Mouse (Mus musculus) forebrain, embryonic 11.5 days (tissue): ENCODE data around the gene Dapl1. TPM values are rescaled to one million over a fixed set of nuclear protein-coding genes. Genes with fewer than 3 reads are reported as not detected.

Experiments used
- ATAC-seq: fragments of 200-750 bp; cut with Nextera tagmentation; replicated peaks from 2 replicates; pipeline ENCODE4 v1.8.0; 2017; ENCODE audit warnings: moderate TSS enrichment; ENCODE audit not compliant: low FRiP score
- DNase-seq: peaks from one replicate; pipeline ENCODE4 v3.0.0-alpha.2; 2017; ENCODE audit warnings: low spot score
- H3K27ac ChIP-seq: fragments of 300-500 bp; sonication (generic); 2 replicates; pipeline ENCODE4 v1.5.1; 2014; ENCODE audit warnings: low read depth, low read length
- H3K27me3 ChIP-seq: fragments of 300-500 bp; sonication (generic); 2 replicates; pipeline ENCODE4 v1.6.1; 2014; ENCODE audit warnings: mild to moderate bottlenecking, low read length, mixed read lengths; ENCODE audit not compliant: control insufficient read depth, insufficient read depth
- H3K36me3 ChIP-seq: fragments of 300-500 bp; sonication (generic); 2 replicates; pipeline ENCODE4 v1.6.1; 2014; ENCODE audit warnings: mild to moderate bottlenecking, low read length, moderate library complexity, mixed read lengths; ENCODE audit not compliant: control insufficient read depth, insufficient read depth
- H3K4me1 ChIP-seq: fragments of 300-500 bp; sonication (generic); replicated peaks from 2 replicates; pipeline ENCODE4 v1.6.1; 2014; ENCODE audit warnings: low read length, mixed read lengths; ENCODE audit not compliant: control insufficient read depth, insufficient read depth
- H3K4me2 ChIP-seq: fragments of 300-500 bp; sonication (generic); 2 replicates; pipeline ENCODE4 v1.6.1; 2014; ENCODE audit warnings: low read depth, mild to moderate bottlenecking, low read length, moderate library complexity, mixed read lengths; ENCODE audit not compliant: severe bottlenecking
- H3K4me3 ChIP-seq: fragments of 300-500 bp; sonication (generic); 2 replicates; pipeline ENCODE4 v1.5.1; 2014; ENCODE audit warnings: low read depth, low read length
- H3K9ac ChIP-seq: fragments of 300-500 bp; sonication (generic); 2 replicates; pipeline ENCODE4 v1.6.1; 2014; ENCODE audit warnings: low read length
- H3K9me3 ChIP-seq: fragments of 300-500 bp; sonication (generic); 2 replicates; pipeline ENCODE4 v1.6.1; 2016; ENCODE audit warnings: low read length, mixed read lengths; ENCODE audit not compliant: control insufficient read depth
- WGBS: fragments of 180-500 bp; shearing (Covaris S2); extraction: QIAGEN DNeasy Blood & Tissue Kit; methylation state at CpG from one replicate; pipeline ENCODE4 v1.1.7; 2014; 5-methylcytosine and 5-hydroxymethylcytosine counted together
- polyA plus RNA-seq: library from polyadenylated mRNA; unstranded; fragments of >200 nt; fragmentation: Nextera tagmentation; extraction: Ambion mirVana; gene quantifications from 2 replicates; pipeline ENCODE4 v1.2.1, GENCODE M21; 2014

Dapl1 gene
- polyA plus RNA-seq, 1 experiment from 2014 or later, result 1.1 TPM

DNA sequence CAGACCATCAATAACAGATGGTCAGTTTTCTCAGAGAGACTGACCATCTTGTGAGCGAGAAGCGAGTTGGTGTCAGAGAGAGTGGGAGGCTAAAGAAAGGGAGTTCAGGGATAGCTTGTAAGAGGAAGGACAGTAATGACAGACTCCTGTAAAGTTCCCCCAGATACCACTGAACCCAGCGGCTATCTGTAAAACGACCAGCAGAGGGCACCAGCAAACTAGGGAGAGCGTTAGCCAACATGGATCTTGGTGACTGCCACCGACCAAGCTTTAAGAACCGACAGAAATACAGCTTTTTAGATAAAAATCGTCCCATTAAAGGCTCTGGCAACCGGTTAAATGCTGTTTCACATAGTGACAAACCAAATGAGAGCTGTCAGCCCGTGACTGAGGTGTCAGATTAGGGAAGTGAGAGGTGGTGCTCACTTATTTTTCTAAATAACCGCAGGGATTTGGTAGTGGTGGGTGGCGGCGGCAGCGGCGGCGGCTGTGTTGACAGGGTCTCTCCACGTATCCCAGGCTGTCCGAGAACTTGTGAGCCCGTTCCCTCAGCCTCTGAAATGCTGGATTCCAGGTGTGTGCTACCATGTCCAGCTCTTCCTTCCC, 37.7 kb downstream of the Dapl1 start:
- H3K9ac ChIP-seq, result peak overlapping the region; percentile 3; the same call in 1 of the 2 replicates
- H3K4me3 ChIP-seq, result peak overlapping the region; percentile 13; the same call in 1 of the 2 replicates
- WGBS, result 13% methylated on average over 19 of the region's 19 CpGs
- no peak overlapping the region for H3K27ac ChIP-seq
- no peaks in the 10 kb centered on the region; the same call in 1 of the 2 replicates for H3K4me1 ChIP-seq
- DNase-seq (peak; percentile 87), ATAC-seq (peak; percentile 76)
- H3K4me2 ChIP-seq, result peak overlapping the region; percentile 46; the same call in 1 of the 2 replicates
- H3K27me3 ChIP-seq, result no peaks in the 10 kb centered on the region
- no peaks in the 10 kb centered on the region for H3K9me3 ChIP-seq
- no peaks in the 10 kb centered on the region for H3K36me3 ChIP-seq

DNA sequence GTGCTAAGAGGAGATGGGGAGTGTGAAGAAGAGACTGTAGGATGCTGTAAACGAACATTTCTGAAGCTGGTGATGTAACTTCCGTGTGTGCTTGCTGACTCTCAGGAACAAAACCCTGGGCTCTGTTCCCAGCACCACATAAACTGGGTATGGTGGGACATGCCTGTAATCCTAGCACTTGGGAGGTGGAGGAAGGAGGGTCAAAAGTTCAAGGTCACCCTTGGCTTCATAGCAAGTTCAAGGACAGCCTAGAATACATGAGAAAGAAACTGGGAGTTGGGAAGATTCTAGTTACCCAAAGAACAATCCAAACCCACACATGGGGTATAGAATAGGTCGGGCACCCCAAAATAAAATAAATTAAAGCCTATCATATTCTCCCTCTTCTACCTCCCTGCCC, 39.1 kb downstream of the Dapl1 start:
- DNase-seq (no peak), ATAC-seq (no peak)
- Histone ChIP-seq H3K9me3 (no peaks in the 10 kb centered on the region), H3K27ac (no peak overlapping the region), H3K27me3 (no peaks in the 10 kb centered on the region), H3K4me1 (no peaks in the 10 kb centered on the region; the same call in 1 of the 2 replicates), H3K36me3 (no peaks in the 10 kb centered on the region), H3K4me3 (no peak overlapping the region), H3K9ac (no peak overlapping the region), H3K4me2 (no peak overlapping the region)
- WGBS, result 85% methylated on average over 3 of the region's 3 CpGs

DNA sequence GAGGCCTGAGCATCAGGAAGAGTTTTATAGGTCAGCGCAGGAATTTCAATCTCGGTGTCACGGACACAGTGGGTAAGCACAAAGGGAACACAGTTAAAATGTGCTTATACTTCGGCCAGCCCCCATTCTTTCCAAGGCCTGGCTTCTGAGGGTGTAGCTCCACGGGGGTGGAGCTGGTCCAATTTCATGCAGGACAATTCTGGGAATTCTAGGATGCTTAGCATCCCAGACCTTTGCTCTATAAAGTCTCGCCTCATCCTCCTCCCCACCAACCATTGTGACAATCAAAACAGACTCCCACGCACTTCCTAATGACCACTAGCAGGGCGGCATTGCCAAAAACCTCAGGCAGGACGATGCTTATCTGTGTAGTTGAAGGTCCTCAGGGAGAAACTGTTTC, 42.4 kb downstream of the Dapl1 start:
- 79% methylated on average over 9 of the region's 9 CpGs for WGBS
- H3K4me1 ChIP-seq, result peaks cover 10% of the 10 kb centered on the region; the same call in 1 of the 2 replicates

DNA sequence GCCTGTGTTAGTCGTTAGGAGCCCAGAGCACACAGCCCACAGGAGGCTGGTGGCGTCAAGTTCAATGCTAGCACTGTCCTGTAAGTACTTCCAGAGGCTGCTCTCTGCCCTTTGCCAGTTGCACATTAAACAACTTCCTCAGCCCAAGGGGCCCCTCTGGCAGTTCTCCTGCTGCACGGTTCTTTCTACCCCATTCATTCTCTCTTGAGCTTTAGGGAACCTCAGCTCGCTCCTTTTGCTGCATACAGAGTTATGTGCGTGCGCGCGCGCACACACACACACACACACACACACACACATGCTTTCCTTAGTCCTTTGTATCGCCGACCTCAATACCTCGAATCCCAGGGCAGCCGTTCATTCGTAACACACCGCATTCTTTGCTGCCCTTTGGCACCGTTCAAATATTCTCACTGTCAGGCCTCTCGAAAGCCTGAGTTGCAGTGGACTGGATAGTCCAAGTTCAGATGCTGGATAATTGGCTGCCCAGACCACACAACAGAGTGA, 45.2 kb downstream of the Dapl1 start:
- no peak overlapping the region for H3K4me3 ChIP-seq
- no peak overlapping the region for H3K4me2 ChIP-seq
- H3K4me1 ChIP-seq, result peaks cover 10% of the 10 kb centered on the region; the same call in 1 of the 2 replicates
- DNase-seq (no peak), ATAC-seq (peak; percentile 36; the same call in 1 of the 2 replicates)
- no peaks in the 10 kb centered on the region for H3K27me3 ChIP-seq
- H3K36me3 ChIP-seq, result no peaks in the 10 kb centered on the region
- H3K27ac ChIP-seq, result no peak overlapping the region
- no peaks in the 10 kb centered on the region for H3K9me3 ChIP-seq
- 44% methylated on average over 17 of the region's 17 CpGs for WGBS
- H3K9ac ChIP-seq, result no peak overlapping the region

More for the DNA sequence above, 42.4 kb downstream of the Dapl1 start:
- Histone ChIP-seq H3K27ac (no peak overlapping the region), H3K4me2 (no peak overlapping the region), H3K9ac (no peak overlapping the region), H3K36me3 (no peaks in the 10 kb centered on the region), H3K27me3 (no peaks in the 10 kb centered on the region), H3K9me3 (no peaks in the 10 kb centered on the region), H3K4me3 (no peak overlapping the region)
- ATAC-seq (no peak), DNase-seq (no peak)

DNA sequence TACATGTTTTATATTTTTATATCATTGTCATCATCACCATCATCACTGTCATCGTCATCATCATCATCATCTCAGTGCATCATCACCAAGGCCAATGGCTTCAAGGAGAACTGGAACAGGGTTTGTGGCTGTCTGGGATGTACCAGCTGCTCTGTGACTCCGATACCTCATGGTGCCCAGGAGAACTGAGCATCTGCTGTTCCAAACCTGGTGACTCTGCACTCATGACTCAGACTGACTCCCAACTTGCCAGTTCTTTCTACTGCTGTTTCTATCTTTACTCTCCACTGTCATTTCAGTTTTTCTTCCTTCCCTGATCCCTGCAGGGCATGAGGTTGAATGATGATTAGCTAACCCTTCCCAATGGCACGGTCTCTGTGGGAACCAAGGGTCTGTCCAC, 46.4 kb downstream of the Dapl1 start:
- Histone ChIP-seq H3K4me2 (no peak overlapping the region), H3K9me3 (no peaks in the 10 kb centered on the region), H3K9ac (no peak overlapping the region), H3K4me3 (no peak overlapping the region), H3K27ac (no peak overlapping the region), H3K36me3 (no peaks in the 10 kb centered on the region), H3K27me3 (no peaks in the 10 kb centered on the region), H3K4me1 (peaks cover 10% of the 10 kb centered on the region; the same call in 1 of the 2 replicates)
- WGBS, result 92% methylated on average over 3 of the region's 3 CpGs
- DNase-seq (no peak), ATAC-seq (no peak)

DNA sequence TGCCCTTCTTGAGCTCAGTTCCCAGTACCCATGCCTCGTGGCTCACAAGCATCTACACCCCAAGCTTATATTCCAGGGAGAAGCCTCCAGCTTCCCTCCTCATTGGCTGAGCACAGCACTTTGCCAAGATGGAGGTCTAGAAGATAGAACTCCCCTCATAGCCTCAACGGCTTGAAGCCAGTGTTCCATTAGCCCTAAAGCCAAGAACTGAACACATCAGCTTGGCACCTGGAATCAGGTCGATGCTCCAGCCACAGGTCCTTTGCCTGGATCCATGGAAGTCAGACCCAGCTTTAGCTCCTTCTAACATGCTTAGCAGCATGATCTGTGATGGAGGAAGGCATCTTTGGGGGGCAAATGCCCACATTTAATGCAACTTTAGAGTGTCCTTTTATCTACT, 48.5 kb downstream of the Dapl1 start:
- Histone ChIP-seq H3K27ac (no peak overlapping the region), H3K36me3 (no peaks in the 10 kb centered on the region), H3K4me1 (peaks cover 10% of the 10 kb centered on the region; the same call in 1 of the 2 replicates), H3K9me3 (no peaks in the 10 kb centered on the region), H3K4me3 (no peak overlapping the region), H3K27me3 (no peaks in the 10 kb centered on the region), H3K9ac (no peak overlapping the region), H3K4me2 (no peak overlapping the region)
- WGBS, result 89% methylated on average over 3 of the region's 3 CpGs
- DNase-seq, result no peak
- no peak for ATAC-seq

DNA sequence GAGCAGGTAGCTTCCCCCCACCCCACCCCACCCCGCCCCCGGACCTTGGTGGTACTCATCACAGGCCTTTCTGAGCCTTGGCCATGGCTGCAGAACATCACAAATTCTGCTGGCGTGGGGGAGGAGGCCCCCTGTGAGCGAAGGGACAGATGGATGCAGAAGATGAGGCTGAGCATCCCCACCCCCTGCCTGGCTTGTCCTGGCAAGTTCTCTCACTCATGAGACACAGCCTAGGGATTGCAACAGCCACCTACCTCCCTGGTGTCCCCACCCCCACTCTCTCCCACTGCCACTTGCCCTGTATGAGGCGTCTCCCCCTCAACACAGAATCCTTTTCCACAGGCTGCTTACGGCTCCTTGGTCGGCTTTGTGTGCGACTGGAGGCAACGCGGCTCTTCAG, 49.1 kb downstream of the Dapl1 start:
- 90% methylated on average over 10 of the region's 10 CpGs for WGBS
- H3K27me3 ChIP-seq, result no peaks in the 10 kb centered on the region
- no peak overlapping the region for H3K9ac ChIP-seq
- H3K4me2 ChIP-seq, result no peak overlapping the region
- peaks cover 10% of the 10 kb centered on the region; the same call in 1 of the 2 replicates for H3K4me1 ChIP-seq
- no peak overlapping the region for H3K27ac ChIP-seq
- no peak for DNase-seq
- ATAC-seq, result no peak
- no peaks in the 10 kb centered on the region for H3K36me3 ChIP-seq
- no peak overlapping the region for H3K4me3 ChIP-seq
- no peaks in the 10 kb centered on the region for H3K9me3 ChIP-seq

DNA sequence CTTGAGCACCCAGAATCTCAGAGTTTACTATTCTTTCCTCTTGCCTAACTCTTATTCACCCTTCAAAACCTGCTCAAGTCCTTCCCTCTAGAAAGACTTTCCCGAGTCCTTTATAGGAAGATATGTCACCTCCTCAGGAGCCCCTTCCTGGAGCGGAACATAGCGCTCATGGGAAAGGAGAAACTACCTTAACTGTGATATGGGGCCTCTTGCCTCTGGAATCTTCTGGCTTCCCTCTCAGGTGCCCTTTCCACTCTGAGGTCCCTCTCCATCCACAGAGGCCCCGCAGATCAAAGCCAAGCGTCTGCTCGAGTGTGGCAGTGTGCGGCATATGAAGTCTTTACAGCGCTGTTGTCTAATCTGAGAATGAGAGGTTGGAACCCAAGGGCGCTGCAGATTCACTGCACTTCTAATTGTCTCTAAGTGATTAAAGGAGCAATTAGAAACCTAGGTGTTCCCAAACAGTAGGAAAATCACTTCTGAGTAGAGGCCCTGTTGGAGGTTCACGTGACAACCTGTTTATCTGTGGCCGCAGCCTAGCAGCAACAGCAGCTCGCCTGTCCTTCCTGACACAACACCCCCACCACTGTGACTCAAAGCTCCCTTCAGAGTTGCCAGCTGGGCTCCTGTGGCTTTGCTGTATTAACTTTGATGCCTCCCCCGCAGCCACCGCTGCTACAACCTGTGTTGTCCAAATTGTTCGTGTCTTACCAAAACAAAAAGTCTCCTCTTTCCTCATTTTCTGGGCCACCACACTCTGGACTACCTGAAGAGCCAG, 49.7 kb downstream of the Dapl1 start:
- Histone ChIP-seq H3K4me3 (no peak overlapping the region), H3K36me3 (no peaks in the 10 kb centered on the region), H3K27me3 (no peaks in the 10 kb centered on the region), H3K4me1 (peaks cover 8% of the 10 kb centered on the region; the same call in 1 of the 2 replicates), H3K9ac (no peak overlapping the region), H3K27ac (no peak overlapping the region), H3K4me2 (no peak overlapping the region), H3K9me3 (no peaks in the 10 kb centered on the region)
- DNase-seq (no peak), ATAC-seq (no peak)
- 83% methylated on average over 15 of the region's 15 CpGs for WGBS
